Mouse (Mus musculus): ENCODE results near the gene Phrf1. TPM values are rescaled to one million over a fixed set of nuclear protein-coding genes. Genes with fewer than 3 reads are reported as not detected.

The Phrf1 gene
- polyA plus RNA-seq, 1 experiment from 2014 or later, result 81.0 TPM

DNA sequence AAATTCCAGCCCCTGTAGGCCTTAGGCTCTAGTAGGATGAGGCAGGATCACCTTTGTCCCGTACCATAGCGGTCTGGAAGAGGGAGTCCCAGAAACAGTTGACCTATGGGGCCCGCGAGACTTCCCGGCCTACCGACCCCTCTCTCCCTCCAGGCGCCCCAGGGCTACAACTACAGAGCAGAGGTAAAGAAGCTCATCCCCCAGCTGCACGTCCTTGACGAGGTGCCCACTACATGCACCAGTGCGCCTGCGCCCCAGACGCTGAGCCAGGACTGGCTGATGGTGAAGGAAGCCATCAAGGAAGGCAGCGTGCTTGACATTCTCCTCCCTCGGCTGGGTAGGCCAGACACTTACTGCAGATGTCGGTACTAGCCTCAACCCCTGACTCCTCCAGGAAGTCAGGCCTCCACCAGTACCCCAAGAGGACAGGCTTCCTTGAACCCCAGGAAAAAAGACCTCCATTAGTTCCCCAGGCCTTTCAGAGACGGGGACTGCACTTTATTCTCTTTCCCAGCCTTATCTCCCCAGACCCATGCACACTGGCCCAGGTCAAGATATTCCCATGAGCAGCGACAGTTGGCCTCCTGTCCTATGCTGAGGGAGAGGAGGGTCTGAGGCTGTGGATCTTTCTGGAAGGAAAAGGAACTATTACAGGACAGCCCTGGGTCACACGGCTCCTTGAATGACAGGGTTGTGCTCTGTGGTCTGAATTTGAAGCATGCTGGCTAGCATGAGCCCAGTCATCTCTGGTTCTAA lies 22.2 kb upstream of the Phrf1 start:
- Histone ChIP-seq H3K27ac (ENCODE audit: low read depth, low read length) (0 out of 2 replicates have a peak overlapping the region, but pooled peaks have one; percentile 2), H3K4me1 (replicated peaks; ENCODE audit: control insufficient read depth, insufficient read depth, low read length) (peaks cover 42% of the 10 kb centered on the region), H3K27me3 (replicated peaks; ENCODE audit: control insufficient read depth, insufficient read depth, low read length) (peaks cover 5% of the 10 kb centered on the region; the same call in 1 of the 2 replicates), H3K36me3 (ENCODE audit: control insufficient read depth, insufficient read depth, low read length) (no peaks in the 10 kb centered on the region), H3K4me3 (ENCODE audit: low read depth, low read length) (no peak overlapping the region), H3K9me3 (ENCODE audit: control insufficient read depth, low read length) (no peaks in the 10 kb centered on the region), H3K4me2 (no peak overlapping the region), H3K9ac (ENCODE audit: low read depth, low read length) (no peak overlapping the region)
- ATAC-seq (replicated peaks; ENCODE audit: low FRiP score), result peak; percentile 74
- 80% methylated on average over 18 of the region's 18 CpGs for WGBS
- DNase-seq (ENCODE audit: low spot score), result no peak

DNA sequence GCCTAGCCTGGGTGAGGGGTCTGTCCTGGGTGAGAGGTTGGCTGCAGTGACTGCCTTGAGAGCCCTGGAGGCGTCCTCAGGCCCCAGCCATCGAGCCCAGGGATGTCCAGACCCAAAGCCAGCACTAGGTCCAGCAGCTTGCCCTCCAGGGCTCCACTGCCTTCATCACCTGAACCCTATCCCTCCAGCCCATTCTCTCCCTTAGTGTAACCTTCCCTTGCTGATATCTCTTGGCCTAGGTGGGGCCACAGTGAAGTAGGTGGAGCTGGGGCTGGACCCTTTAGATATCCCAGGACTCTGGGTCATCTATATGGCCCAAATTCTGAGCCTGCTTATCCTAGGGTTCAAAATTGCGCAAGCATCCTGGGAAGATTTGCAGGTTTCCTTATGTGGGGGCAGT lies 19.1 kb upstream of the Phrf1 start:
- no peak overlapping the region for H3K4me3 ChIP-seq (ENCODE audit: low read depth, low read length)
- ATAC-seq (replicated peaks; ENCODE audit: low FRiP score) (peak; percentile 83), DNase-seq (ENCODE audit: low spot score) (no peak)
- H3K4me1 ChIP-seq (replicated peaks; ENCODE audit: control insufficient read depth, insufficient read depth, low read length), result peaks cover 47% of the 10 kb centered on the region
- H3K27me3 ChIP-seq (replicated peaks; ENCODE audit: control insufficient read depth, insufficient read depth, low read length), result peaks cover 8% of the 10 kb centered on the region; the same call in 1 of the 2 replicates
- 46% methylated on average over 3 of the region's 3 CpGs for WGBS
- H3K9me3 ChIP-seq (ENCODE audit: control insufficient read depth, low read length), result no peaks in the 10 kb centered on the region
- H3K4me2 ChIP-seq, result peak overlapping the region; percentile 13
- H3K27ac ChIP-seq (ENCODE audit: low read depth, low read length), result peak overlapping the region; percentile 66
- peak overlapping the region; percentile 15; the same call in 1 of the 2 replicates for H3K9ac ChIP-seq (ENCODE audit: low read depth, low read length)
- no peaks in the 10 kb centered on the region for H3K36me3 ChIP-seq (ENCODE audit: control insufficient read depth, insufficient read depth, low read length)

DNA sequence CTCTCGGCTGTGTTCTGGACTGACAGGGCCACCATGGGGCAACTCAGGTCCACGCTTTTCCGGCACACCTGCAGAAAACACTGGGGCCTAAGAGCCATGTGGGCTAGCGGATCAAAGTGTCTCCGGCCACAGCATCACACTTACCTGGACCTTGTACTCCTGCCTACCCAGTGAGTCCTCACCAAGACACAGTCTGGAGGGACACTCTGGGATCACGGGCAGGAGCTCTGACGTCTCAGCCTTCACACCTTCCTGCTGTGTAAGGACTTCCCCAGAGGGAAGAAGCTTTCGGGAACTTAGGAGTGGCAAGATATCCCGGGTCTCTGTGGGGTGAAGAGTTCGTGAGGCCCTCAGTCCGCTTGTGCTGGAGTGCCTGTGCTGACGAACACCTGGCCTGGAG lies 18.4 kb upstream of the Phrf1 start:
- Histone ChIP-seq H3K36me3 (ENCODE audit: control insufficient read depth, insufficient read depth, low read length) (no peaks in the 10 kb centered on the region), H3K9ac (ENCODE audit: low read depth, low read length) (peak overlapping the region; percentile 31; the same call in 1 of the 2 replicates), H3K9me3 (ENCODE audit: control insufficient read depth, low read length) (no peaks in the 10 kb centered on the region), H3K27ac (ENCODE audit: low read depth, low read length) (peak overlapping the region; percentile 20; the same call in 1 of the 2 replicates), H3K27me3 (replicated peaks; ENCODE audit: control insufficient read depth, insufficient read depth, low read length) (peaks cover 8% of the 10 kb centered on the region; the same call in 1 of the 2 replicates), H3K4me1 (replicated peaks; ENCODE audit: control insufficient read depth, insufficient read depth, low read length) (peaks cover 47% of the 10 kb centered on the region), H3K4me3 (ENCODE audit: low read depth, low read length) (no peak overlapping the region), H3K4me2 (peak overlapping the region; percentile 13; the same call in 1 of the 2 replicates)
- ATAC-seq (replicated peaks; ENCODE audit: low FRiP score) (no peak), DNase-seq (ENCODE audit: low spot score) (no peak)
- 72% methylated on average over 12 of the region's 12 CpGs for WGBS

DNA sequence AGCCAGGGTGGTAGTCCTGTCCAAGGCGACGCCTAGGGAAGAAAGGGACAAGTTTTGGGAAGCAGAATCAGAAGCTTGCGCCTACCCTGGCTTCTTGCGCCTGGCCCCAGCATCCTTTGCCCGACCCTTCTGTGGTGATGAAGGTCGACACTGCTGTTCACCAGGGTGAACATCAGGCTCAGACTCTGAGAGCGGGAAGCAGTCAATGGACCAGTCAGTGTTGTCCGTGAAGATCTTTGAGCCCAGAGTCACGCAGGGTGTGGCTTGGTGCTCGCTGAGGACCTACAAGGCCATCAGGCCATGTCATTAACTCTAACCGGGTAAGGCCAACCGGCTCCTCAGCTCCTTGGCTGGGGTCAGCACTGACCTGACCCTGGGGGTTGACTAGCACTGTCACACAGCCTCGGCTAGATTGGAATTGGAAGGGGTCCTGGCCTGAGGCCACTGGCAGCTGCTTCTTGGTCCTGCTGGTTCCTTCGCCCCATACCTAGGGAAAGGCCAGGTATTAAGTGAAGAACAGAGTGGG lies 17.9 kb upstream of the Phrf1 start:
- H3K4me3 ChIP-seq (ENCODE audit: low read depth, low read length), result no peak overlapping the region
- DNase-seq (ENCODE audit: low spot score), result no peak
- H3K27me3 ChIP-seq (replicated peaks; ENCODE audit: control insufficient read depth, insufficient read depth, low read length), result peaks cover 8% of the 10 kb centered on the region; the same call in 1 of the 2 replicates
- H3K27ac ChIP-seq (ENCODE audit: low read depth, low read length), result no peak overlapping the region
- H3K36me3 ChIP-seq (ENCODE audit: control insufficient read depth, insufficient read depth, low read length), result no peaks in the 10 kb centered on the region
- 84% methylated on average over 14 of the region's 14 CpGs for WGBS
- no peak overlapping the region for H3K9ac ChIP-seq (ENCODE audit: low read depth, low read length)
- peaks cover 50% of the 10 kb centered on the region for H3K4me1 ChIP-seq (replicated peaks; ENCODE audit: control insufficient read depth, insufficient read depth, low read length)
- no peaks in the 10 kb centered on the region for H3K9me3 ChIP-seq (ENCODE audit: control insufficient read depth, low read length)
- no peak overlapping the region for H3K4me2 ChIP-seq
- ATAC-seq (replicated peaks; ENCODE audit: low FRiP score), result no peak

DNA sequence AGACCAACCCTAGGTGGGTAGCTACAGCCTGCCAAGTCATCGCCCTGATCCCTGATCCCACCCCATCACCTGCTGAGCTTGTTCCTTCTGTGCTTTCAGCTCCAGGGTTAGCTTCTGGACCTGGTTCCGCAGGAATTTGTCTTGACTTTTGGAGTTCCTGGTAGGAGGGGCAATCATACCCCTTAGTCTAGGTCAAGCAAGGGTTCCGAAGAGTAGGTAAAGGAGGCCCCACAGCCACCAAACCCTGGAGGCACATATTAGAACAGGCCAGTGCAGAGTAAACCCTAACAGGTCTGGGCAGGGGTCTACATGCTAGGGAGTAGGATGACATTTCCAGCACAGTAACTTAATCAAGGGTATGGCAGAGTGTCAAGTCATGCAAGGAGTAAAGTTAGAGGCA lies 15.5 kb upstream of the Phrf1 start:
- Histone ChIP-seq H3K27ac (ENCODE audit: low read depth, low read length) (no peak overlapping the region), H3K9me3 (ENCODE audit: control insufficient read depth, low read length) (no peaks in the 10 kb centered on the region), H3K9ac (ENCODE audit: low read depth, low read length) (no peak overlapping the region), H3K27me3 (replicated peaks; ENCODE audit: control insufficient read depth, insufficient read depth, low read length) (peaks cover 8% of the 10 kb centered on the region; the same call in 1 of the 2 replicates), H3K36me3 (ENCODE audit: control insufficient read depth, insufficient read depth, low read length) (0 out of 2 replicates have a peak, but pooled peaks cover 4% of the 10 kb centered on the region), H3K4me1 (replicated peaks; ENCODE audit: control insufficient read depth, insufficient read depth, low read length) (peaks cover 48% of the 10 kb centered on the region), H3K4me3 (ENCODE audit: low read depth, low read length) (no peak overlapping the region), H3K4me2 (no peak overlapping the region)
- DNase-seq (ENCODE audit: low spot score), result no peak
- ATAC-seq (replicated peaks; ENCODE audit: low FRiP score), result no peak
- 88% methylated on average over 3 of the region's 3 CpGs for WGBS

DNA sequence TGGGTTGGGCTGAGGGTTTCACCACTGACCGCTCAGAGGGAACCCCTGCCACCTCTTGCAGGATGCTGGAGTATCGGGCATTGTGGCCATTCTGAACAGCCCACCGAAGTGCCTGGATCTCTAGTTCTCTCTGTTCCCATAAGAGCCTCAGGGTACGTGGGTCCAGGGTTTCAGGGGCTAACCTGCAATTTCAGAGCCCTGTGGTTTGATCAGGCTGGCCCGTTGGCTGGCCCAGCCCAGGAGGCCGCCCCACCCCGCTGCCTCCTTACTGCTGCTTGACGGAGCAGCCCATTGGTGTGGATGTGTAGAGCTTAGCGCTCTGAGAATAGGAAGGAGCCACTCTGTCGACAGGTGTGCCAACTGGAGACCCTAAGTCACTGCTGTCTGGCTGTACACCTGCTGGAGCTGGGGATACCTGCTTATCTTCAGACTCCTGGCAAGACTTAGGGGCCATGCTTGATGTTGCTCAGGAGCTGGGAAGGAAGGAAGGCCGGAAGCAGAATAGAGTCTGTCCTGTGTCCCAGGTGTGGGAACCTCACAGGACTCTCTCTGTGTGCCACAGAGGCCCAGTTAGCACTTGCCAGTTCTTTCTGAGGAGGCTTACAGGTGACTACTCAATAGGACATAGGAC lies 14.9 kb upstream of the Phrf1 start, which contains the start of gene Lmntd2:
TSS of gene Lmntd2 (minus strand) at position 476 of the 631 bp plus-strand sequence.
- Histone ChIP-seq H3K4me1 (replicated peaks; ENCODE audit: control insufficient read depth, insufficient read depth, low read length) (peaks cover 50% of the 10 kb centered on the region), H3K9me3 (ENCODE audit: control insufficient read depth, low read length) (no peaks in the 10 kb centered on the region), H3K27ac (ENCODE audit: low read depth, low read length) (peak within 1 kb of the TSS; percentile 93), H3K4me3 (ENCODE audit: low read depth, low read length) (peak within 1 kb of the TSS; percentile 64), H3K27me3 (replicated peaks; ENCODE audit: control insufficient read depth, insufficient read depth, low read length) (peaks cover 8% of the 10 kb centered on the region; the same call in 1 of the 2 replicates), H3K9ac (ENCODE audit: low read depth, low read length) (peak within 1 kb of the TSS; percentile 77), H3K36me3 (ENCODE audit: control insufficient read depth, insufficient read depth, low read length) (0 out of 2 replicates have a peak, but pooled peaks cover 5% of the 10 kb centered on the region), H3K4me2 (peak within 1 kb of the TSS; percentile 78)
- 88% methylated on average over 11 of the region's 11 CpGs for WGBS
- no peak for ATAC-seq (replicated peaks; ENCODE audit: low FRiP score)
- no peak for DNase-seq (ENCODE audit: low spot score)

DNA sequence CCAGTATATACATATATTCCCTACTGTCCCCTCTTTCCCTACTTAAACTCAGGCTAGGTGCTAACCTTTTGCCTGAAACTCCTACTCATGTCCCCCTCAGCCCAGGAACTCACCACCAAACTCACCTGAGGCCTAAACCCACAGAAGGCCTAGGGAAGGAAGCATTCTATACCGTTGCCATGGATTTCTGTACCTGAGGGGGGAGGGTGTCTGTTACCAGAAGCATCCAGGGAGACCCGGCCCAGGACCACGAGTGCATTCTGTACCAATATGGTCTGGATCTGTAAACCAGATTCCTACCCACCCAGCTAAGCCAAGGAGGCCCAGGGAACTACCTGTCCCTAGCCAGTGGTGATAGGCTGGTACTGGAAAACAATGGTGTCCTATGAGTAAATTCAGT lies 14.3 kb upstream of the Phrf1 start:
- 73% methylated on average over 3 of the region's 3 CpGs for WGBS
- no peak overlapping the region for H3K9ac ChIP-seq (ENCODE audit: low read depth, low read length)
- H3K4me3 ChIP-seq (ENCODE audit: low read depth, low read length), result no peak overlapping the region
- peak overlapping the region; percentile 93; the same call in 1 of the 2 replicates for H3K27ac ChIP-seq (ENCODE audit: low read depth, low read length)
- DNase-seq (ENCODE audit: low spot score) (no peak), ATAC-seq (replicated peaks; ENCODE audit: low FRiP score) (no peak)
- peaks cover 8% of the 10 kb centered on the region; the same call in 1 of the 2 replicates for H3K27me3 ChIP-seq (replicated peaks; ENCODE audit: control insufficient read depth, insufficient read depth, low read length)
- peaks cover 5% of the 10 kb centered on the region; the same call in 1 of the 2 replicates for H3K36me3 ChIP-seq (ENCODE audit: control insufficient read depth, insufficient read depth, low read length)
- peaks cover 47% of the 10 kb centered on the region for H3K4me1 ChIP-seq (replicated peaks; ENCODE audit: control insufficient read depth, insufficient read depth, low read length)
- no peaks in the 10 kb centered on the region for H3K9me3 ChIP-seq (ENCODE audit: control insufficient read depth, low read length)
- peak overlapping the region; percentile 25 for H3K4me2 ChIP-seq

DNA sequence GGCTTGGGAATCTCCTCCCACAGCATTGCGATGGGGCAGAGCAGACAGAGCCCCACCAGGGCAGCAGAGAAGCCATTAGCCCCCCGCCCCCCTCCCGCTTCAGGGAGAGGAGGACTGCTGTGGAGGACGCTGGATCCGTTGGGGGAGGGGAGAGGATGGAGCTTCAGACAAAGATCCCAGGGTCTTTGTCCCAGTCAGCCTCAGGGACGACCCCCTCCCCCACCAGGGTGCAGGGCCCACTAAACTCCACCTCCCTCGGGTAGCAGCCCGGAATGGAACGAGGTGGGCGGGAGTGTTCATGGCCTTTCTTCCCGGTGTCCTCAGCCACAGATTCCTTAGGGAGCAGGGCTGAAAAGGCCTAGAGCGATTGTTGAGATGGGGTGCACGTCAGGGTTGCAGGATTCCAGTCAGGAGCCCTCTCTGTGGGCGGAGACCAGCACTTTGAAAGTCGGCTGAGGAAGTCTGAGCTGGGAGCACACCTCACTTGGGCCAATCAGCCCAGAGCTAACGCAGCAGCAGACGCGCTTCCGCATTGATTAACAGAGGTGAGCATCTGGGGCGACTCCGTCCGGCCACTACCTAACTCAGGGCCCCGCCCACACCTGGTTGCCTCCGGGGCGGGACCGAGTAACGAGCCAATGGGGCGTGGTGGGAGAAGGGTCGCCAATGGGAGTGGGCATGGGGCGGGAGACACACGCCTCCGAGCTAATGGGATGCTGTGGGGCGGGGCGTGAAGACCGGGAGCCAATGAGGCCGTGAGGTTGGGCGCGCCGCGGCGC lies 13.3 kb upstream of the Phrf1 start, which contains the start of gene Rassf7:
TSS of gene Rassf7 (plus strand) at position 760 of the 779 bp plus-strand sequence.
- peak within 1 kb of the TSS; percentile 78 for H3K4me2 ChIP-seq
- peak within 1 kb of the TSS; percentile 64 for H3K4me3 ChIP-seq (ENCODE audit: low read depth, low read length)
- 3% methylated on average over 41 of the region's 41 CpGs for WGBS
- H3K4me1 ChIP-seq (replicated peaks; ENCODE audit: control insufficient read depth, insufficient read depth, low read length), result peaks cover 45% of the 10 kb centered on the region
- H3K9ac ChIP-seq (ENCODE audit: low read depth, low read length), result peak within 1 kb of the TSS; percentile 77
- H3K9me3 ChIP-seq (ENCODE audit: control insufficient read depth, low read length), result no peaks in the 10 kb centered on the region
- peak within 1 kb of the TSS; percentile 93 for H3K27ac ChIP-seq (ENCODE audit: low read depth, low read length)
- peak; percentile 92 for ATAC-seq (replicated peaks; ENCODE audit: low FRiP score)
- H3K36me3 ChIP-seq (ENCODE audit: control insufficient read depth, insufficient read depth, low read length), result peaks cover 11% of the 10 kb centered on the region; the same call in 1 of the 2 replicates
- H3K27me3 ChIP-seq (replicated peaks; ENCODE audit: control insufficient read depth, insufficient read depth, low read length), result peaks cover 8% of the 10 kb centered on the region; the same call in 1 of the 2 replicates
- DNase-seq (ENCODE audit: low spot score), result peak; percentile 97

Measured in liver, embryonic 11.5 days (tissue).